Mouse (Mus musculus): ENCODE measurements at regions not wholly inside any gene's neighbourhood (a gene's known extent, or its start where the extent isn't known, plus 50 kb on each side); places are given as distances from the start of the nearest gene placed in this dataset.

DNA sequence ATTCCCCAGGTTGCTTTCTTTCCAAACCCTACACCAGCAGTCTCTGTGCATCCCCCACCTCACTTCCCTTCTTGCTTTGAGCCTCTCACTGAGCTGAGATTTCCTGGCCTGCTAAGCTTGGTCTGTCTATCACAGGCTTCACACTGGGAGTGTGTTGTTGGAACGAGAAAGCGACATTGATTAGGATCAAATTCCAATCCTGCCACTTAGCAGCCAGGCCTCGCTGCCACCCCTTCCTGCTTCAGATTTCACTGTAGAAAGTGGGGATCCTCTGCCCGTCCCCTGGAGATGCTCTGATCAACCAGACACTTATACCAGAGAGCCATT, 123.8 kb upstream of the Id2 start:
- H3K27me3 ChIP-seq (ENCODE audit: control insufficient read depth, insufficient read depth, low read length) = no peaks in the 10 kb centered on the region
- no peak overlapping the region for H3K9ac ChIP-seq (ENCODE audit: low read length)
- DNase-seq (ENCODE audit: low spot score) = no peak
- no peak overlapping the region for H3K27ac ChIP-seq (ENCODE audit: low read depth, low read length)
- no peak for ATAC-seq (replicated peaks; ENCODE audit: low FRiP score)
- H3K9me3 ChIP-seq (ENCODE audit: control insufficient read depth, low read length) = no peaks in the 10 kb centered on the region
- no peaks in the 10 kb centered on the region for H3K36me3 ChIP-seq (ENCODE audit: control insufficient read depth, insufficient read depth, low read length)
- WGBS = 10% methylated on average over 4 of the region's 4 CpGs
- H3K4me3 ChIP-seq (ENCODE audit: low read depth, low read length) = no peak overlapping the region
- 0 out of 2 replicates have a peak, but pooled peaks cover 5% of the 10 kb centered on the region for H3K4me1 ChIP-seq (replicated peaks; ENCODE audit: control insufficient read depth, insufficient read depth, low read length)
- H3K4me2 ChIP-seq (ENCODE audit: low read depth, low read length, severe bottlenecking) = no peak overlapping the region

DNA sequence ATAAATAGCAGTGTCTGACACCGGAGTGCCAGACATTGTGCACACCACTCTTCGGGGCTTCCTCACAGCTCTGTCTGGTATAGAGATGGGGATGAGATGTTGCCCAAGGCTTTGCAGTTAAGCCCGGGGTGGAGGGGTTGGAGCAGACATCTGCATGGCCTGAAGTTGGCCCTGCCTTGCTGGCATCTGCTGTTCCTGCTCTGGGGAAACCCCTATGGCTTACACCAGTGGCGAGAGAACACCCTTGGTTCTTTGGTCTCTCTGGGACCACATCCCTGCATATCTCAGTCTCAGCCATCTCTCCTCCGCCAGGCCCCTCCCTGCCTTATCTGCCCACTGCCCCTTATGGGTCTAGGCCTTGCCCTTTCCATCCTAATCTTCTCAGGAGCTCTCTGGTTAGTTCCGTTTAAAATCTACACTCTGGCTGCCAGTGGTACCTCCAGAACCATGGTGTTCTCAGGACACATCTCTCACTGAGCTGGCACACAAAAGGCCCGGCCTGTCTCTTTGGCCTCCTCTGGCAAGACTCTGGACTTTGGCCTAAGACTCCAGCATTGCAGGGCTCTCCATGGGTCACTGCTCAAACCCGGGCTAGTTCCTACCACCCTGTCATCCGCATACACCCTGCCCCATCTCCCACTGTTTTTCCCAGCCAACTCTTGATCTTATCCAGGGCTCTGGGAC, 123.3 kb upstream of the Id2 start:
- Histone ChIP-seq H3K4me3 (ENCODE audit: low read depth, low read length) (no peak overlapping the region), H3K4me1 (replicated peaks; ENCODE audit: control insufficient read depth, insufficient read depth, low read length) (0 out of 2 replicates have a peak, but pooled peaks cover 5% of the 10 kb centered on the region), H3K9me3 (ENCODE audit: control insufficient read depth, low read length) (no peaks in the 10 kb centered on the region), H3K36me3 (ENCODE audit: control insufficient read depth, insufficient read depth, low read length) (no peaks in the 10 kb centered on the region), H3K27ac (ENCODE audit: low read depth, low read length) (no peak overlapping the region), H3K4me2 (ENCODE audit: low read depth, low read length, severe bottlenecking) (no peak overlapping the region), H3K27me3 (ENCODE audit: control insufficient read depth, insufficient read depth, low read length) (no peaks in the 10 kb centered on the region), H3K9ac (ENCODE audit: low read length) (no peak overlapping the region)
- 70% methylated on average over 9 of the region's 9 CpGs for WGBS
- no peak for DNase-seq (ENCODE audit: low spot score)
- ATAC-seq (replicated peaks; ENCODE audit: low FRiP score) = no peak

GRCm38 (mm10) chr12:25219546-25219945, 122.6 kb upstream of the Id2 start:
- H3K9me3 ChIP-seq (ENCODE audit: control insufficient read depth, low read length) = no peaks in the 10 kb centered on the region
- H3K4me1 ChIP-seq (replicated peaks; ENCODE audit: control insufficient read depth, insufficient read depth, low read length) = 0 out of 2 replicates have a peak, but pooled peaks cover 5% of the 10 kb centered on the region
- no peak overlapping the region for H3K4me2 ChIP-seq (ENCODE audit: low read depth, low read length, severe bottlenecking)
- no peak for DNase-seq (ENCODE audit: low spot score)
- H3K36me3 ChIP-seq (ENCODE audit: control insufficient read depth, insufficient read depth, low read length) = no peaks in the 10 kb centered on the region
- no peak for ATAC-seq (replicated peaks; ENCODE audit: low FRiP score)
- no peak overlapping the region for H3K9ac ChIP-seq (ENCODE audit: low read length)
- H3K4me3 ChIP-seq (ENCODE audit: low read depth, low read length) = no peak overlapping the region
- H3K27ac ChIP-seq (ENCODE audit: low read depth, low read length) = no peak overlapping the region
- no peaks in the 10 kb centered on the region for H3K27me3 ChIP-seq (ENCODE audit: control insufficient read depth, insufficient read depth, low read length)
- 77% methylated on average over 10 of the region's 10 CpGs for WGBS

- no peaks in the 10 kb centered on the region for H3K27me3 ChIP-seq (ENCODE audit: control insufficient read depth, insufficient read depth, low read length)
- H3K27ac ChIP-seq (ENCODE audit: low read depth, low read length) = no peak overlapping the region
- no peak overlapping the region for H3K4me2 ChIP-seq (ENCODE audit: low read depth, low read length, severe bottlenecking)
- 0 out of 2 replicates have a peak, but pooled peaks cover 5% of the 10 kb centered on the region for H3K4me1 ChIP-seq (replicated peaks; ENCODE audit: control insufficient read depth, insufficient read depth, low read length)
- ATAC-seq (replicated peaks; ENCODE audit: low FRiP score) = no peak
- DNase-seq (ENCODE audit: low spot score) = no peak
- H3K9ac ChIP-seq (ENCODE audit: low read length) = no peak overlapping the region
- WGBS = 27% methylated on average over 5 of the region's 5 CpGs
- no peak overlapping the region for H3K4me3 ChIP-seq (ENCODE audit: low read depth, low read length)
- H3K36me3 ChIP-seq (ENCODE audit: control insufficient read depth, insufficient read depth, low read length) = no peaks in the 10 kb centered on the region
- H3K9me3 ChIP-seq (ENCODE audit: control insufficient read depth, low read length) = no peaks in the 10 kb centered on the region
Measured at GRCm38 (mm10) chr12:25216792-25217516, 120.0 kb upstream of the Id2 start.

DNA sequence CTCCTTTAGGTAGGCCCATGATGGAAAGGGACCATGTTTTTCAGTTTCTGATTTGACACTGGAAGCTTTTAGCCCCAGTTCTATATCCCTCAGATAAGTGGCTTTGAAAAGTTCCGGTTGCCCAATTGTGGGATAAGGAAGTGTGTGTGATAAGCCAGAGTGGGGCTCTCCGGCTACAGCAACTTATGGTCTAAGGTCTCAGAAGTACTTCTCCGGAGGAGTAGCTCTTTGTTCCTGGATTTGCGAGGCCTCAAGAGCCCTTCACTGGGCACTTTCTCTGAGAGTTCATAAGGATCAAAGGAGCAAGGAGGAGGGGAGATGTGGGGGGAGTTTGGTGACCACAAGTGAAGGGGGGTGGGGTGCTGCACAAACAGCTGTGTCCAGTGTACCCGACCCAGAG, 118.3 kb upstream of the Id2 start:
- H3K36me3 ChIP-seq (ENCODE audit: control insufficient read depth, insufficient read depth, low read length) = no peaks in the 10 kb centered on the region
- no peak overlapping the region for H3K27ac ChIP-seq (ENCODE audit: low read depth, low read length)
- DNase-seq (ENCODE audit: low spot score) (no peak), ATAC-seq (replicated peaks; ENCODE audit: low FRiP score) (no peak)
- H3K27me3 ChIP-seq (ENCODE audit: control insufficient read depth, insufficient read depth, low read length) = no peaks in the 10 kb centered on the region
- H3K9me3 ChIP-seq (ENCODE audit: control insufficient read depth, low read length) = no peaks in the 10 kb centered on the region
- WGBS = 68% methylated on average over 5 of the region's 5 CpGs
- 0 out of 2 replicates have a peak, but pooled peaks cover 5% of the 10 kb centered on the region for H3K4me1 ChIP-seq (replicated peaks; ENCODE audit: control insufficient read depth, insufficient read depth, low read length)
- no peak overlapping the region for H3K9ac ChIP-seq (ENCODE audit: low read length)
- H3K4me2 ChIP-seq (ENCODE audit: low read depth, low read length, severe bottlenecking) = no peak overlapping the region
- no peak overlapping the region for H3K4me3 ChIP-seq (ENCODE audit: low read depth, low read length)

DNA sequence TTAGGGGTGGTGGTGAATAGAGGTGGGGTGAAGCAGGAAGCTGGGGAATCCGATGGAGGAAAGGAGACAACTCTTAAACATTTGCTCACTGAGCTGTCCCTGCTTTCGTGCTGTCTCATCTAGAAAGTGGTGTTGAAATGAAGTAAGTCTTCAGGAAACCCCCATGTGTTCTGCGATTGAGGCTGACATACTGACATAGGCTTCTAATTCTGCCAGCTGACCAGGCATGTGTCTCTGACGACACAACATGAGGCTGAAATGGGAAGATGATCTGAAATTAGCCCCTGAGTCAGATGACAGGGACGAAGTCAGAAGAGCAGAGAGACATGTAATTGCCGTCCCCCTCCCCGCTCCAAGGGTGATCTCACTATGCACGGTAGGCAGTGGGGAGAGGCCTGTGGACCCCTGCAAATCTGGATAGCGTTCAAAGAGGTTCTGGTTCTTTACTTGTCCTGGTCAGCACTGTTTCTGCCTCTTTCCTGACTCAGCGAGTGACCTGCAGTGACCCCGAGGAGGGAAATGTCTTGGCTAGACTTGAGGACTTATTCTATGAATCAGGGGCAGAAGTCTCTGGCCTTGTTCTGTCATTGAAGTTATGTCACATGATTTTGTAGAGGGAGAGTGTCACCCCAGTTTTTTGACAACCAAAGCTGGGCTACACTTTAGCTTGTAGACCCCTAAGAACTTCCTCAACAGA, 117.0 kb upstream of the Id2 start:
- no peak overlapping the region for H3K4me2 ChIP-seq (ENCODE audit: low read depth, low read length, severe bottlenecking)
- 0 out of 2 replicates have a peak, but pooled peaks cover 5% of the 10 kb centered on the region for H3K4me1 ChIP-seq (replicated peaks; ENCODE audit: control insufficient read depth, insufficient read depth, low read length)
- H3K27ac ChIP-seq (ENCODE audit: low read depth, low read length) = no peak overlapping the region
- no peak overlapping the region for H3K4me3 ChIP-seq (ENCODE audit: low read depth, low read length)
- no peak overlapping the region for H3K9ac ChIP-seq (ENCODE audit: low read length)
- H3K36me3 ChIP-seq (ENCODE audit: control insufficient read depth, insufficient read depth, low read length) = no peaks in the 10 kb centered on the region
- no peaks in the 10 kb centered on the region for H3K9me3 ChIP-seq (ENCODE audit: control insufficient read depth, low read length)
- WGBS = 90% methylated on average over 11 of the region's 11 CpGs
- ATAC-seq (replicated peaks; ENCODE audit: low FRiP score) = no peak
- no peak for DNase-seq (ENCODE audit: low spot score)
- H3K27me3 ChIP-seq (ENCODE audit: control insufficient read depth, insufficient read depth, low read length) = no peaks in the 10 kb centered on the region

- no peaks in the 10 kb centered on the region for H3K9me3 ChIP-seq (ENCODE audit: control insufficient read depth, low read length)
- WGBS = 71% methylated on average over 6 of the region's 6 CpGs
- H3K4me2 ChIP-seq (ENCODE audit: low read depth, low read length, severe bottlenecking) = no peak overlapping the region
- H3K27ac ChIP-seq (ENCODE audit: low read depth, low read length) = no peak overlapping the region
- H3K4me1 ChIP-seq (replicated peaks; ENCODE audit: control insufficient read depth, insufficient read depth, low read length) = no peaks in the 10 kb centered on the region
- H3K27me3 ChIP-seq (ENCODE audit: control insufficient read depth, insufficient read depth, low read length) = no peaks in the 10 kb centered on the region
- DNase-seq (ENCODE audit: low spot score) (no peak), ATAC-seq (replicated peaks; ENCODE audit: low FRiP score) (no peak)
- no peaks in the 10 kb centered on the region for H3K36me3 ChIP-seq (ENCODE audit: control insufficient read depth, insufficient read depth, low read length)
- no peak overlapping the region for H3K9ac ChIP-seq (ENCODE audit: low read length)
- no peak overlapping the region for H3K4me3 ChIP-seq (ENCODE audit: low read depth, low read length)
Measured at GRCm38 (mm10) chr12:25211331-25211730, 114.4 kb upstream of the Id2 start.

- ATAC-seq (replicated peaks; ENCODE audit: low FRiP score) = no peak
- Histone ChIP-seq H3K4me2 (ENCODE audit: low read depth, low read length, severe bottlenecking) (no peak overlapping the region), H3K4me3 (ENCODE audit: low read depth, low read length) (no peak overlapping the region), H3K27ac (ENCODE audit: low read depth, low read length) (no peak overlapping the region), H3K36me3 (ENCODE audit: control insufficient read depth, insufficient read depth, low read length) (no peaks in the 10 kb centered on the region), H3K9me3 (ENCODE audit: control insufficient read depth, low read length) (no peaks in the 10 kb centered on the region), H3K4me1 (replicated peaks; ENCODE audit: control insufficient read depth, insufficient read depth, low read length) (no peaks in the 10 kb centered on the region), H3K9ac (ENCODE audit: low read length) (no peak overlapping the region), H3K27me3 (ENCODE audit: control insufficient read depth, insufficient read depth, low read length) (no peaks in the 10 kb centered on the region)
- no peak for DNase-seq (ENCODE audit: low spot score)
- WGBS = 92% methylated on average over 3 of the region's 3 CpGs
Measured at GRCm38 (mm10) chr12:25210597-25210996, 113.7 kb upstream of the Id2 start.
